Mouse (Mus musculus): ENCODE data around the gene Abca17.

The Abca17 gene

DNA sequence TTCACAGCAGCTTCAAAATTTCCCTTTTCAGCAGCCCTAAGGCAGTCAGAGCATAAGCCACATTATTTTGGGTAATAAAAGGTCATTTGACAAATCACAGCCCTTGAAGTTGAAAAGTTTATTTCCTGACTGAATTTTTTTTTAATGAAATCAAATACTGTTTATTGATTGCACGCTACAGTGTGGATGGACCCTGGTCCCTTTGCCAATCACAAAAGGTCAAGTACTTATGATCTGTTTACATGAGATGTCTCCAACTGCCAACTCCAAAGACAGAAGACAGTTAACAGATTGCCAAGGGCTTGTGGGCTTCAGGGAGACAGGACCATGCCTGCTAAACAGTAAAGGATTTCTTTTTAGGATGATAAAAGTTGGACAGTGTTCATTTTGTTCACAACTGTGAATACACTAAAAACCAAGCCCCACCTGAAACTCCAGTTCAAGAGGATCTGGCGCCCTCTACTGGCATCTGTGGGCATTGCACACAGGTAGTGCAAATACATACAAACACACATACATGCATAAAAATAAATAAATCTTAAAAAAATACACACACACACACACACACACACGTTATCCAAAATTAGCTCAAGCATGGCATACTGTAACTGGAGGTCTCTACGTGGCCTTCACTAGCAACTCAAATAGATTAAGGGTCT is 107.4 kb downstream of the Abca17 start:
- DNase-seq (ENCODE audit: low read depth, low spot score) = no peak

DNA sequence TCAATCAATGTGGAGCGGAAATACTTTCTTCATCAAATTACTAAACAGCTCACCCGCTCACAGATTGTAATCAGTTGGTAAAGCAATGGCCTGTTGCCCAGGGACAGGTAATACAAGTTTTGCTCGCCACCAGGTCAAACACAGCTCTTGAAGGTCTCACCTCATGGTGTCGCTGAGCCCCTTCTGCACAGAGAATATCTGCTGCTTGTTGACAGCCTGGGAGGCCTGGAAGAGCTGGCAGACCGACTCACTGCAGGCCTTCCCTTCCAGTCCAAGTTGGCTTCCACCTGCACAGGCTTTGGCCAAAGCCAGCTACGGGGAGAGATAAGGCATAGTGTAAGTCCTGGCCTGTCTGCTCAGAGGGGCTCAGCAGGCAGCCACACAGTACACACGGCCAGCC is 113.9 kb downstream of the Abca17 start:
- DNase-seq (ENCODE audit: low read depth, low spot score) = no peak

GRCm38 (mm10) chr17:24236479-24236878 is 114.4 kb downstream of the Abca17 start:
- DNase-seq (ENCODE audit: low read depth, low spot score) = no peak

DNA sequence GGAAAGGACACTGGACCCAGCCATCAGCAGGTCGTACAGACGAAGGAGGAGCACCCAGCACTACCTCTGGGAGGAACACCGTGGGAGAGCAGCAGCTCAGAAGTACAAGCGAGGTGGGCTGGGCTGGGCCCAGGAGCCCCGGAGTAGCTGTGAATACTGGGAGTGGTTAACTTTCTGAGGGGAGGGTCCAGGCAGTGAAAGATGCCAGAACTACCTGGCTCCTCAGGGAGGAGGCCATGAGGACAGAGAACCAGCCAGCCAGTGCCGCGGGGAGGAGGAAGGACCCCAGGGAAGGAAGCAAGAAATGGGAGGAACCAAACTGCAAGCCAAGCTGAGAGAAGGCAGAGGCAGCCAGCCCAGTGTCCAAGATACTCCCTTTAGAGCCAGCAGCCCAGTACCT is 122.9 kb downstream of the Abca17 start:
- no peak for DNase-seq (ENCODE audit: low read depth, low spot score)

DNA sequence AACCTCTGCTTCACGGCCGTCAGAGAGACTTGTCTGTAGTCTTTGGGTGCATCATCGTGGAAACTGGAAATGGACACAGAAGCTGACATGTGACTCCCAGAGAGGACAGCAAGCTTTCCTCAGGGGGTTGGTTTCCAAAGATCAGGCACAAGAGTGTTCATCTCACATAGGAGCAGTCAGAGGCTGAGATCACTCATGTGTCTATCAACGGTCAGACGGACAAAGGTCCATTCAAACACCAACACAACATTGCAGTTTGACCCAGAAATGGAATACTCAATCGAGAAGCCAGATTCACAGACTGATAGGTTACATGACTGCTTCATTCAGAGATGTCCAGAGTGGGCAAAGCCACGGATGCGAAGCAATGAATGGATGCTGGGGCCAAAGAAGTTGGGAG is 124.1 kb downstream of the Abca17 start:
- DNase-seq (ENCODE audit: low read depth, low spot score) = no peak

DNA sequence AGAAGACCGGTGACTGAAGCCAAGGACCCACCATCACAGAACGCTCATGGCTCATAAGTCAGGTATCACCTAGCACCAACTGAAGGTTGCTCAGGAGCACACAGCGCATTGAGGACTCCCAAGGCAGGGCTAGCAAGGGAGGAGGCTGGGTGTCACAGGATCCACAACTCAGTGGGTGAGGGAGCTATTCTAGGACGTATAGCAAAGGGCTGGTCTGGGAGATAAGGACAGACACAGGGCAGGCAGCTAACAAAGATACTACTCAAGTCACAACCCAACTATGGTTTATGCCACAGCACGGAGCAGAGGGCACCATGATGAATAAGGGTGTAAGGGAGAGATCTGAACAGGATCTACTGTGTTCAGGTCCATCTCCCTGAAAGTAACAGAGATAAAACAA is 125.0 kb downstream of the Abca17 start:
- DNase-seq (ENCODE audit: low read depth, low spot score) = no peak

- no peak for DNase-seq (ENCODE audit: low read depth, low spot score)
Observed at GRCm38 (mm10) chr17:24224741-24225140, 126.1 kb downstream of the Abca17 start.

DNA sequence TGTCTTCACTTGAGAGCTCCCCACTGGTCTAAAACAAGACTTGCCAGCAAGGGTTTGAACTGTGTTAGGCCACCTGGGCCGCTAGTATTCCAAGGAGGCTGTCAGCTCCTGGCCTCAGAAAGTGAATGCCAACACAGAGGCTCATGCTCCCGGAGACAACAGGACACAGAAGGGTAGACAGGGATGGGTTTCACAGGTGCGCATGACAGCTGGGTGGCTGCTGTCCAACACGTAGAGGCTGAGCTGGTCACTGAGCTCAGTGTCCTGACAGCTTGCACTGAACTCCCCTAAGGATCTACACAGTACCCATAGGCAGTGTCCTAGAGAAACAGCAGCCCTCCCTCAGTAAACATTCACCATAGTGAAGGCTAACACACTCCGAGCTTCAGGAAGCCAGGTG is 127.4 kb downstream of the Abca17 start:
- DNase-seq (ENCODE audit: low read depth, low spot score) = no peak

- DNase-seq (ENCODE audit: low read depth, low spot score) = no peak
Observed at GRCm38 (mm10) chr17:24222653-24223052, 128.2 kb downstream of the Abca17 start.

- peak; percentile 95 for DNase-seq (ENCODE audit: low read depth, low spot score)
Observed at GRCm38 (mm10) chr17:24220435-24221411, 130.1 kb downstream of the Abca17 start, which contains the start of gene Tedc2. Gene Tedc2 (minus strand): TSS chr17:24220851.

DNA sequence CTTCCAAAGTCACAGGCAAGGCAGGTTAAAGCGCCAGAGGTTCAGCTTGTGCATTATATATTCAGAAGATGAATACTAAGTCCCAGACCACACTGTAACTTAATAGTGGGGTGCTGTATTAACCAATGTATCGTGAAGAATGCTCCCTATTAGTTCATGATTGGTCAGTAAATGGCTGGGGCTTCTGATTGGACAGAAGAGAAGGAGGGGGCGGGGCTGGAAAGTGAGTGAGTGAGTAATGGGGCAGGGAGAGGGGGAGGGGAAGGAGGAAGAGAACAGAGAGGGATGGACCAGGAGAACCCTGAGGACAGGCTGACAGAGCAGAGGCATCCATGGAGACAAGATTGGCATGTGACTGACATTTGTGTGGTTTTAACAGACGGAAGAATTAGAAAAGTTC is 134.0 kb downstream of the Abca17 start:
- DNase-seq (ENCODE audit: low read depth, low spot score) = no peak

All from 3T3-L1 (cell line).